Mouse (Mus musculus): ENCODE results near the gene Stat6.

The Stat6 gene

DNA sequence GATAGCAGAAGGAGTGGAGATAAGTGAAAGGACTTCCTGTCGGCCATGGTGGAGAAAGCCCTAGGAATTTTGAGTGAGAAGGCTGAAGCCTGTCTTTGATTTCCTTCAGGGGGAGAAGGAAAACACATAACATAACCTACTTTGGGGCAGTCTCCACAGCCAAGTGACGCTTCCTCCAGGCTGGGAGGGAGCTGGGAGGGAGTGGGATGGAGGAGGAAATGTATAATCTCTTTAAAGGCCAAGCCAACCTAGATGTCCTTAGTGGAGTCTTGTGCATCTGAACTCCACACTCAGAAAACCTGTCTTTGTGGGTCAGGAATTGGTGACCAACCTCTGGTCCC lies 27.8 kb upstream of the Stat6 start:
- in situ Hi-C loops (cut with MboI, MseI), result no loop called here

DNA sequence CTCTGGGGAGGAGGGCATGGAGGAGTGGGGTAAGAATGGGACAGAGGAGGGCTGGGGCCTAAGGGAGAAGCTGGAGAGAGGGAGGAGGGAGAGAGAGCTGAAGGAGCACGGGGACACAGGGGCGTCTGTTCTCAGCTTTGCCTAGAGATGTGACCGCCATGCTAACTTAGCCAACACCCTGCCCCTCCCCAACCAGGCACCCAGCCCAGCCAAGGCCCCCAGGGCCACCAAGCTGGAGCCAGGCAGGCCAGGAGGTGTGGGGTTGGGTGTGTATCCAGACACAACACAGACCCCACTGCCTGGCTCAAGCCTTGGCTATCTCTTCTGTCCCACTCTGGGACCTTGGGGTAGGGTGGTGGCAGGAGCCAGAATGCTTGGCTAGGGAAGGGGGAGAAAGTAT lies 27.2 kb upstream of the Stat6 start:
- in situ Hi-C loops (cut with MboI, MseI), result no loop called here

DNA sequence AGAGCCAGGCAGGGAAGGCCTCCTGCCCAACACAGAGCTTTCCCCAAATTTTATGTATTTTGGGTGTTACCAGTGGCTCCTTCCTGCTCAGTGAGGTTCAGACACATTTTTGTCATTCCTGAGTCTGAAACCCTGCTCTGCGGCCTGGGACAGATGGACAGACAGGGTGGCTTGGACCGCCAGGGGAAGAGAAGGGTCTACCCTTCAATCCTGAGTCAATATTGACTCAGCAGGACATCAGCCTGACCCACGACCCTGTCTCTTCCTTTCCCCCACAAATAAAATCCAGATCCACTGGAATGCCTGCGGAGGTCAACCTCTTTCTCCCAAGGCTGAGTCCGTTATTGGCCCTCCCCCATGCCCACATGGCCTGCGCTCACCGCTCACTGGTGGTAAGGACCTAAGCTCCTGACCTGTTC lies 26.5 kb upstream of the Stat6 start:
- in situ Hi-C loops (cut with MboI, MseI), result no loop called here

- in situ Hi-C loops (cut with MboI, MseI), result no loop called here
These were observed 25.5 kb upstream of the Stat6 start for GRCm38 (mm10) chr10:127617294-127617693.

- in situ Hi-C loops (cut with MboI, MseI), result no loop called here
These were observed 24.6 kb upstream of the Stat6 start for GRCm38 (mm10) chr10:127618173-127618572.

DNA sequence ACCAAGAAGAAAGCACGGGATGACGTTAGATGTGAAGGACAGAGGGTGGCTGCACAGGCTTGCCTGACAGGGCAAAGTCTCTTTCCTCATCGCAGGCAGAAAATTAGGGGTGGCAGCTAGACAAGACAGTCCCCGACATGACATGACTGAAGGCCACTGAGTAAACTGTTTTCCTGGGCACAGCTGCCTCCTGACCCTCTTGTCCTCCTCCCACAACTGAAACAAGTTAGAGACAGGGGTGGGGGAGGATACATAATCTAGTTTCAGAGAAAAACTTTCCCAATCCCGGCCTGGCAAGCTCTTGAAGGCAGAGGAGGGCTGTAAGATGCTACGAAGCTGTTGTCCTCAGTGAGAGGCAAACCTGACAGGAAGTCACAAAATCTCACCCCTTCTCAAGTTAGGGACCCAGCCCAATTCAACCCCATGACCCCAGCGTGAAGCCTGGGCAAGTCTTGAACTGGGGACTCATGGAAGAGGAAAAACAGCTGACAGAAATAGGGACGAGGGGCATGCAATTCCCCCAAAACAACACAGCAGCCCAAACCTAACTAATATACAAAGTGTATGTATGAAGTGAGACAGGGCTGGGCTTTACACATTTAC lies 23.6 kb upstream of the Stat6 start:
- in situ Hi-C loops (cut with MboI, MseI), result no loop called here

DNA sequence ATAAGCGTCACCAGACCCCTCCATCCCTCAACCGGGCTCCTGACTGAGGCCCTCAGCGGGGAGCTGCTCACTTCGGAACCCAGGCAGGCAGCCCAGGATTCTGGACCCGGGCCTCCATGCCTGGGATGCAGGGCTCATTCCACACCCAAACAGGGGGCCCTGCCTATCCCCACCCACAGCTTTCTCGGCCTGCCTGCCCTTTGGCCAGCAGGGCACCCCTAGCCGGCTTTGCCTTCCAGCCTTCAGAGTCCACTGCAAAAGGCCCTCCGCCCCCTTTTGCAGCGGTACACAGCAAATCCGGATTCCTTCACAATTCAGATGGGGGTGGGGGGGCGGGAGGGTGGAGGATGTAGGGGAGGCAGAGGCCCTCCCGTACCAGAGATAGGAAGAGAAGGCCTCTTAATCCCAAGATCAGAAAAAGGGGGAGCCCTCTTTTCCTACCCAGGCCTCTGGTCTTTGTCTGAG lies 22.8 kb upstream of the Stat6 start:
- in situ Hi-C loops (cut with MboI, MseI), result no loop called here

- in situ Hi-C loops (cut with MboI, MseI), result no loop called here
These were observed 22.2 kb upstream of the Stat6 start, which contains the start of gene Lrp1 for GRCm38 (mm10) chr10:127620406-127621190. TSS of gene Lrp1 (minus strand) at chr10:127621148.

GRCm38 (mm10) chr10:127621191-127622056 lies 21.4 kb upstream of the Stat6 start:
- in situ Hi-C loops (cut with MboI, MseI), result no loop called here

- in situ Hi-C loops (cut with MboI, MseI), result no loop called here
These were observed 20.8 kb upstream of the Stat6 start for GRCm38 (mm10) chr10:127622057-127622392.

DNA sequence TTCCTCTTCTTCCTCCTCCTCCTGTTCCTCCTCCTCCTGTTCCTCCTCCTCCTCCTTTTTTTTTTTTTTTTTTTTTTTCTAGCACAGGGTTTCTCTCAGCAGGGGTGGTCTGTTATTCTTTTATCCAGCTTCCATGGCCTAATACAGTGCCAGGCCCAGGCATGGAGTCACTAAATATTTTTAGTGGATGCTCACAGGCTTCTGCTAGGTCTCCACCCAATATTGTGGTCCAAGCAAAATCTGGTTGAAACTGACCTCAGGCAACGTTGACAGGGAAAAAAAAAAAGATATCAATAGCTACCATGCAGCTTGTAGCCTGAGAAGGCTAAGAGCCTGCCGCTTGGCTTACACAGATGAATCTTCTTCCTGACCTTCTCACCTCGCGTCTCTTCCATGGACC lies 20.1 kb upstream of the Stat6 start:
- in situ Hi-C loops (cut with MboI, MseI), result no loop called here

DNA sequence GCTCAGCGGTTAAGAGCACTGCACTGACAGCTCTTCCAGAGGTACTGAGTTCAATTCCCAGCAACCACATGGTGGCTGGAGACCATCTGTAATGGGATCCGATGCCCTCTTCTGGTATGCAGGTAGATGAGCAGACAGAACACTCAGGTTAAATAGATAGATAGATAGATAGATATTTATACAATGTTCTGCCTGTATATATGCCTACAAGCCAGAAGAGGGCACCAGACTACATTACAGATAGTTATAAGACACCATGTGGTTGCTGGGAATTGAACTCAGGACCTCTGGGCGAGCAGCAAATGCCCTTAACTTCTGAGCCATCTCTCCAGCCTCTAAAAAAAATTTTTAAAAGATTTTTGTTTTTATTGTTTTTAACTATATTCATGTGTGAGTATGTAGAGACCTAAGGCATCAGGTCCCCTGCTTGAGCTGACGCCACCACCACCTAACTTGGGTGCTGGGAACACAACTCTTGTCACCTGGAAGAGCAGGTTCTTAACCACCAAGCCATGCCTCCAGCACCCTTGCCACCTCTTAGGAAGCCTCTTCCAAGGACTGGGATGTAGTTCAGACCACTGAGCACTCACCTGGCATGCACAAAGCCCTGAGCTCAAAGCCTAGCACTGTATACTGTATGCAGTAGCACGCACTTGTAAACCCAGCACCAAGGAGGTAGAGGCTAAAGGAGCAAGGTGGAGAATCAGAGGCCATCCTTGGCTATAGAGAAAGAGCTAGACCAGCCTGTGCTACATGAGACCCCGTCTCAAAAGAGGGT lies 19.2 kb upstream of the Stat6 start:
- in situ Hi-C loops (cut with MboI, MseI), result no loop called here

DNA sequence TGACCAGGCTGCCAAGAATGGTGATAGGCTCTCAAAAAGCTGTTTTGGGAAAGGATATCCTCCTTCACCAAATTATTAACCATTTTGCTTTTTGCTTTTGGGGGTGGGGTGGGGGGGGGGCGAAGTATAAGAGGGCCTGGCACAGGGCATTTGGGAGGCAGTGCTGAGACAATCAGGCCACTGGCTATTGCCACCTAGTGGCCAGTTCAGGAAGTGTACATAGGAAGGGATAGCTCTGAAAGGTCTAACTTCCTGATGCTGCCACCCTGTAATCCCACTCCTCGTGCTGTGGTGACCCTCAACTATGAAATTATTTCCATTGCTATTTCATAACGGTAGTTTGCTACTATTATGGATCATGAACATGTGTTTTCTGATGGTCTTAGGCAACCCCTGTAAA lies 16.4 kb upstream of the Stat6 start:
- in situ Hi-C loops (cut with MboI, MseI), result no loop called here

GRCm38 (mm10) chr10:127631261-127632214 lies 11.2 kb upstream of the Stat6 start:
- in situ Hi-C loops (cut with MboI, MseI), result loop anchor here (5.0 to 10.0 kb wide), 2 partner anchors 57 to 1779 kb away; no protein-coding TSS in a partner anchor

DNA sequence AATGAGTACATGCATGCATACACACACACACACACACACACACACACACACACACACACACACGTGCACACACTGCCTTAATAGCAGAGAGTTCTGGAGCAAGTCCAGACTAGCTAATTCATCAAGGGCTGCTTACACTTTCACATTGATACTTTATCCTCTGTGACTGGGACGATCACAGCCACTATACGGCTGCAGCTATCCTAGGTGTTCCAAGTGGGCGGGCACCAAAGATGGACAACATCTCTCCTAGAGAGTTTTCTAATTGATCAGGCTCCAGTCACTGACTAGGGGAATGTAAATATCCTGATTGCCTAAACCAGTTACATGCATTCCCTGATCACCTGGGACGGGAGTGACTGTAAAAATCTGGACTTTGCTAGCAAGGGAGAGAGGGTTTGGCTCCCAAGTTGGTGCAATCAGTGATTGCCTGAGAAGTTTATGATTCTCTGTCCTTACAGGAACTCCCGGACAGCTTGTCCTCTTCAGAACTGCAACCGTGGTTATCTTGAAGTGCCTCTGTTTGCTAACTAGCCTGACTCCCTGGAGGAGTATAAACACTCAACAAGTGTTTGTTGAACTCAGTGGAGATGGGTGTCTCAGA lies 10.0 kb upstream of the Stat6 start:
- in situ Hi-C loops (cut with MboI, MseI), result loop anchor here (5.0 to 10.0 kb wide), 2 partner anchors 58 to 1780 kb away; no protein-coding TSS in a partner anchor

DNA sequence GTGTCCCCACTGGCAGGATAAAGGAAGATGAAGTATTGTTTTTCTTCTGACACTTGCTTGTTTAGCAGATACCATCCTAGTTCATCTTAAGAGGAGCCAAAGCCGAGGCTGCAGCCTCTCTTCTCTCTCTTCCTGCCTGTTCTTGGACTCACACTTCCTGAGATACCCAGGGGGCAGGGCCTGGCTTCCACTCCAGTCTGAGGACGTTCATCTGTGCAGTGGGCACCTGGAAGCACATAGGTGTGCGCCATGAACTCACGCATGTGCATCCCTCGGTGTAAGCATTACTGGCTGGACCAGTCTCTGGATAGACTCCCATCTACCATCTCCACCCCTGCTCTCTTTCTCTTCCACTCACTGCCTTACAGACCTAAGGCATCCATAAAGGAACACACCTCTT lies 2.4 kb upstream of the Stat6 start:
- in situ Hi-C loops (cut with MboI, MseI), result loop anchor here in 1 of 2 experiments (5.0 kb wide), 1 partner anchor 102 kb away; no protein-coding TSS in a partner anchor

GRCm38 (mm10) chr10:127641861-127642771 lies 670 bp upstream of the Stat6 start:
- in situ Hi-C loops (cut with MboI, MseI), result loop anchor here in 1 of 2 experiments (5.0 kb wide), 1 partner anchor 100 kb away; no protein-coding TSS in a partner anchor

DNA sequence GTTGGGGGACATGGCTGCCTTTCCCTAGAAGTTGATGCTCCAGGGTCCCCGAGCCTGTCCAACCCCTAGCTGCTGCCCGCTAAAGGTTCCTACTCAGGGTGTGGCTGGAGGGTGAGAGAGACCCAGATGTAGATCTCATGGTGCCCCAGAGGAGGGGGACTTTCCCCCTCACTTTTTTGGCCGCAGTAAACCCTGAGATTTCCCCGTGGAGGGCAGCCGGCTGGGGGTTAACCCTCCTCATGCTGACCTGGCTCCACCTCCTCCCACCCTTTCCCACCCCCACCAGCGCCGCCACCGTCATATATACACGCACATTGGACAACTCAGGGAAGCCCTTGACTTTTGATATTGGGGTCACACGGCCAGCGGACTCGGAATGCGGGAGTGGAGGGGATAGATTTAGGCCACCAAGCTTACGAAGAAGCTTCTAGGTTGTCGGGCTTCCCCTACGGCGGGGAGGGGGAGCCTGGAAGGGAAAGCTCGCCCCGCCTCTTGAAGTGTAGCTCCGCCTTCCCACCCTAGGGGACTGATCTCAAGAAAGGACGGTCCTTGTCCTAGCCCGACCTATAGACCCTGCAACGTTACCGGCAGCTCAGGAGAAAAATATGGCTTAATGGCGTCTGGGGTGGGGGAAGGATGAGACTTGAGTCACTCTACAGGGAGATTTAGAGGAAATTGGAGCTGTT lies 910 bp downstream of the Stat6 start:
- in situ Hi-C loops (cut with MboI, MseI), result loop anchor here in 1 of 2 experiments (5.0 kb wide), 1 partner anchor 99 kb away; no protein-coding TSS in a partner anchor

Data from T-helper 17 cell (primary cell).